Mouse (Mus musculus): ENCODE measurements around the gene Adam20. TPM values are rescaled to one million over a fixed set of nuclear protein-coding genes. Genes with fewer than 3 reads are reported as not detected.
"Not testable (repeated sequence)": the region's sequence is repeated elsewhere in the genome, so short reads cannot be mapped to it uniquely, and the experiment has no call there.

Adam20 gene
- not detected in 2 replicates for polyA plus RNA-seq (2014; fragmentation: Nextera tagmentation; extraction: Ambion mirVana)

DNA sequence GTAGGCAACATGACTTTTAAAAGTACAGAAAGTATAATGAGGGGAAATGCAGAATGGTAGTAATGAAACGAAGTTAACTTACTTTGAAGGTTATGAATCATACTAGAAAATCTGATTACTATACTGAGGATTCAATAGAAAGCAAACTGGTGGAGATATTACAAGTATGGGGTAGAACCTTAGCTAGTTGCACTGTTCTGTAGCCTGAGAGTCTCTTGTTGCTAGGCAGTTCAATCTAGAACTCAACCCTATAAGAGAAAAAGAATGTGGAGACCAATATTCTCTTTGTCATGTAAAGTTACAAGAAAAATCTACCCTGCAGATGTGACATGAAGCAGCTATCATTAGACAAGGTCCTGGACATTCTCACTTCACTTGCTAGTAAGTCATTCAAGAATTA lies at the start of gene Adam20:
Gene Adam20 (plus strand): TSS at position 301 of the 400 bp plus-strand sequence.
- not testable (repeated sequence) for H3K27ac ChIP-seq (ENCODE audit: low read depth, low read length); H3K9me3 ChIP-seq (replicated peaks; ENCODE audit: control insufficient read depth, low read length); DNase-seq (ENCODE audit: low spot score); H3K4me3 ChIP-seq (ENCODE audit: low read depth, low read length); H3K4me2 ChIP-seq (ENCODE audit: low read length); H3K27me3 ChIP-seq (replicated peaks; ENCODE audit: control insufficient read depth, insufficient read depth, low read length); ATAC-seq; H3K4me1 ChIP-seq (ENCODE audit: control insufficient read depth, insufficient read depth, low read length); H3K9ac ChIP-seq (ENCODE audit: low read length); H3K36me3 ChIP-seq (ENCODE audit: control insufficient read depth, insufficient read depth, low read length)
- WGBS: 85% methylated on average over 1 of the region's 1 CpGs

DNA sequence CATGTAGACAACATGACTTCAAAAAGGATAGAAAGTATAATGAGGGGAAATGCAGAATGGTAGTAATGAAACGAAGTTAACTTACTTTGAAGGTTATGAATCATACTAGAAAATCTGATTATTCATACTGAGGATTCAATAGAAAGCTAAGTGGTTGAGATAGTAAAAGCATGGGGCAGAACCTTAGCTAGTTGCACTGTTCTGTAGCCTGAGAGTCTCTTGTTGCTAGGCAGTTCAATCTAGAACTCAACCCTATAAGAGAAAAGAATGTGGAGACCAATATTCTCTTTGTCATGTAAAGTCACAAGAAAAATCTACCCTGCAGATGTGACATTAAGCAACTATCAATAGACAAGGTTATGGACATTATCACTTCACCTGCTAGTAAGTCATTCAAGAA lies 41.2 kb upstream of the Adam20 start, which contains the start of gene Adam25:
Gene Adam25 (plus strand): TSS at position 301 of the 400 bp plus-strand sequence.
- not testable (repeated sequence) for H3K36me3 ChIP-seq (ENCODE audit: control insufficient read depth, insufficient read depth, low read length); H3K27me3 ChIP-seq (replicated peaks; ENCODE audit: control insufficient read depth, insufficient read depth, low read length); H3K27ac ChIP-seq (ENCODE audit: low read depth, low read length); H3K9ac ChIP-seq (ENCODE audit: low read length); H3K4me3 ChIP-seq (ENCODE audit: low read depth, low read length); ATAC-seq; H3K4me1 ChIP-seq (ENCODE audit: control insufficient read depth, insufficient read depth, low read length); DNase-seq (ENCODE audit: low spot score); H3K9me3 ChIP-seq (replicated peaks; ENCODE audit: control insufficient read depth, low read length); H3K4me2 ChIP-seq (ENCODE audit: low read length)
- WGBS: 56% methylated on average over 1 of the region's 1 CpGs

DNA sequence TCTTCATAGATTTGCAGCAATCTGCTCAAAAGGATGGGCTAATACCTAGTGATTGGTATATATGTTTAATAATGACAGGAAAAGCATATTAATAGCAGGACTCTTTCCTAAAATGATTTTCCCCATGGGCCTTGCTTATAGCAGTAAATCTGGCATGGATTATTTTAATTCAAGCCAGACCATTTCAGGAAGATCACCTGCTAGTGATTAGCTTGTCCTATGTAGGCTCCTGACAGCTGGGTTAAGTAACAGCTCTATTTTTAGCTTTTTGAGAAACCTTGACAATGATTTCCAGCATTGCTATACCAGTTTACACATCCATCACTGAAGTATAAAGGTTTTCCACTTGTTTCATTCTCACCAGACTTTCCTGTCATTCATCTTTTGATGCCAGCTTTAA lies 9.8 kb upstream of the Adam20 start:
- H3K27me3 ChIP-seq (replicated peaks; ENCODE audit: control insufficient read depth, insufficient read depth, low read length): no peaks in the 10 kb centered on the region
- H3K9ac ChIP-seq (ENCODE audit: low read length): no peak overlapping the region
- no peaks in the 10 kb centered on the region for H3K4me1 ChIP-seq (ENCODE audit: control insufficient read depth, insufficient read depth, low read length)
- no peak overlapping the region for H3K4me3 ChIP-seq (ENCODE audit: low read depth, low read length)
- DNase-seq (ENCODE audit: low spot score) (no peak), ATAC-seq (no peak)
- H3K4me2 ChIP-seq (ENCODE audit: low read length): no peak overlapping the region
- no peak overlapping the region for H3K27ac ChIP-seq (ENCODE audit: low read depth, low read length)
- no peaks in the 10 kb centered on the region for H3K9me3 ChIP-seq (replicated peaks; ENCODE audit: control insufficient read depth, low read length)
- H3K36me3 ChIP-seq (ENCODE audit: control insufficient read depth, insufficient read depth, low read length): no peaks in the 10 kb centered on the region

DNA sequence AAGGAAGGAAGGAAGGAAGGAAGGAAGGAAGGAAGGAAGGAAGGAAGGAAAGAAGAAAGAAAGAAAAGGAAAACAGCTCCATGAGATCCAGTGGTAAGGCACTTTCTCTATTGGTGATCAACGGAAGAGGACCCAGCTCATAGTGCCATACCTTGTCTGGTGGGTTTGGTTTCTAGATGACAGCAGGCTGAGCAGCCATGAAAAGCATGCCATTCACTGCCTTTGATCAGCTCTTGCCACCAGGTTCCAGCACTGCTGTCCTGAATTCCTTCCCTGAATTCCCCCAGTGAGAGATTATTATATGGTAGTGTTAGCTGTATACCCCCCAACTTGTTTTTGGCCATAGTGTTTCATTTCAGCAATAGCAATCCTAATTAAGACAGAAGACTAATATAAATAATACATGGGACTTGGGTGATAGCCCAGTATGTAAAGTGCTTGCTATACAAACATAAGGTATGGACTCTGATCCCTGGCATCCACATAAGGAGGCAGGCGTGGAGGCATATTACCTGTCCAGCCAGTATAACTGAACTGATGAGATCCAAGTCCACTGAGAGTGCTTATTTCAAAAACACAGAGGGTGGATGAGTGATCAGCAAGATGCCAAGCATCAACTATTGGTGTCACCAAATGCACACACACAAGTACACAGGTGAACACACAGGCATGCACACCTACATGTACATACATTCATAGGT lies 10.5 kb downstream of the Adam20 start:
- WGBS: 89% methylated on average over 2 of the region's 2 CpGs

More for the DNA sequence above, 10.5 kb downstream of the Adam20 start:
- no peak overlapping the region for H3K9ac ChIP-seq (ENCODE audit: low read length)
- DNase-seq (ENCODE audit: low spot score): no peak
- H3K36me3 ChIP-seq (ENCODE audit: control insufficient read depth, insufficient read depth, low read length): no peaks in the 10 kb centered on the region
- H3K9me3 ChIP-seq (replicated peaks; ENCODE audit: control insufficient read depth, low read length): no peaks in the 10 kb centered on the region
- H3K27me3 ChIP-seq (replicated peaks; ENCODE audit: control insufficient read depth, insufficient read depth, low read length): no peaks in the 10 kb centered on the region
- no peak overlapping the region for H3K4me3 ChIP-seq (ENCODE audit: low read depth, low read length)
- no peak for ATAC-seq
- no peak overlapping the region for H3K4me2 ChIP-seq (ENCODE audit: low read length)
- H3K4me1 ChIP-seq (ENCODE audit: control insufficient read depth, insufficient read depth, low read length): no peaks in the 10 kb centered on the region
- H3K27ac ChIP-seq (ENCODE audit: low read depth, low read length): no peak overlapping the region

Other genes starting within 250 kb of the Adam20 start
- gene Adam24, start 118.2 kb upstream of the Adam20 start, polyA plus RNA-seq (2014; fragmentation: Nextera tagmentation; extraction: Ambion mirVana): not detected in 2 replicates
- gene Adam25, start 41.1 kb upstream of the Adam20 start, polyA plus RNA-seq (2014; fragmentation: Nextera tagmentation; extraction: Ambion mirVana): not detected in 2 replicates
- not detected in 2 replicates for gene Adam39, start 29.7 kb downstream of the Adam20 start, polyA plus RNA-seq (2014; fragmentation: Nextera tagmentation; extraction: Ambion mirVana)

Data from forebrain, embryonic 14.5 days (tissue).